Mouse (Mus musculus) forebrain, embryonic 10.5 days (tissue): ENCODE data around the gene Smc1b. TPM values are rescaled to one million over a fixed set of nuclear protein-coding genes. Genes with fewer than 3 reads are reported as not detected.

Experiments
- polyA plus RNA-seq: library from polyadenylated mRNA; unstranded; fragments of >200 nt; fragmentation: Nextera tagmentation; extraction: Ambion mirVana; gene quantifications from 2 replicates; pipeline ENCODE4 v1.2.1, GENCODE M21; 2016

The Smc1b gene
- polyA plus RNA-seq, 1 experiment from 2014 or later = 0.06 TPM

Other genes with a start within 250 kb of the Smc1b start
- gene Gm29666, start 211.9 kb downstream of the Smc1b start, polyA plus RNA-seq = 1.1 and 1.3 TPM in 2 replicates
- gene Nup50, start 208.6 kb downstream of the Smc1b start, polyA plus RNA-seq = 75.8 and 77.5 TPM in 2 replicates
- gene 5031439G07Rik, start 143.4 kb downstream of the Smc1b start, polyA plus RNA-seq = 9.6 and 9.8 TPM in 2 replicates
- not detected in 2 replicates for gene Upk3a, start 114.8 kb downstream of the Smc1b start, polyA plus RNA-seq
- gene Fam118a, start 103.0 kb downstream of the Smc1b start, polyA plus RNA-seq = 31.0 and 31.1 TPM in 2 replicates
- 0.82 and 0.99 TPM in 2 replicates for gene Ribc2, start 114 bp upstream of the Smc1b start, polyA plus RNA-seq
- 154 and 157 TPM in 2 replicates for gene Fbln1, start 74.0 kb upstream of the Smc1b start, polyA plus RNA-seq
- gene Atxn10, start 204.3 kb upstream of the Smc1b start, polyA plus RNA-seq = 346 and 358 TPM in 2 replicates